Mouse (Mus musculus) midbrain, embryonic 13.5 days (tissue): ENCODE measurements at regions not wholly inside any gene's neighbourhood (a gene's known extent, or its start where the extent isn't known, plus 50 kb on each side); places are given as distances from the start of the nearest gene placed in this dataset.
"Not testable (repeated sequence)": the region's sequence is repeated elsewhere in the genome, so short reads cannot be mapped to it uniquely, and the experiment has no call there.

Experiments used
- ATAC-seq: fragments of 200-750 bp; cut with Nextera tagmentation; 2 replicates; pipeline ENCODE4 v1.8.0; 2017; ENCODE audit warnings: mild to moderate bottlenecking, moderate TSS enrichment, moderate library complexity
- H3K27ac ChIP-seq: fragments of 300-500 bp; sonication (generic); 2 replicates; pipeline ENCODE4 v1.5.1; 2015; ENCODE audit warnings: inconsistent platforms, mild to moderate bottlenecking, moderate library complexity
- H3K27me3 ChIP-seq: fragments of 300-500 bp; sonication (generic); 2 replicates; pipeline ENCODE4 v1.6.1; 2015; ENCODE audit warnings: mild to moderate bottlenecking, inconsistent platforms
- H3K36me3 ChIP-seq: fragments of 300-500 bp; sonication (generic); 2 replicates; pipeline ENCODE4 v1.6.1; 2015; ENCODE audit warnings: mild to moderate bottlenecking, inconsistent platforms
- H3K4me1 ChIP-seq: fragments of 300-500 bp; sonication (generic); replicated peaks from 2 replicates; pipeline ENCODE4 v1.6.1; 2015; ENCODE audit warnings: inconsistent platforms
- H3K4me2 ChIP-seq: fragments of 300-500 bp; sonication (generic); replicated peaks from 2 replicates; pipeline ENCODE4 v1.6.1; 2015; ENCODE audit warnings: moderate library complexity, mild to moderate bottlenecking, inconsistent platforms
- H3K4me3 ChIP-seq: fragments of 300-500 bp; sonication (generic); replicated peaks from 2 replicates; pipeline ENCODE4 v1.5.1; 2015; ENCODE audit warnings: mild to moderate bottlenecking, inconsistent platforms
- H3K9ac ChIP-seq: fragments of 300-500 bp; sonication (generic); replicated peaks from 2 replicates; pipeline ENCODE4 v1.6.1; 2015; ENCODE audit warnings: mild to moderate bottlenecking, inconsistent platforms
- H3K9me3 ChIP-seq: fragments of 300-500 bp; sonication (generic); 2 replicates; pipeline ENCODE4 v1.6.1; 2016; ENCODE audit warnings: mild to moderate bottlenecking, inconsistent platforms
- WGBS: fragments of 180-500 bp; shearing (Covaris S2); methylation state at CpG from one replicate; pipeline ENCODE4 v1.1.7; 2015; 5-methylcytosine and 5-hydroxymethylcytosine counted together

- H3K27me3 ChIP-seq = peaks cover 11% of the 10 kb centered on the region; the same call in 1 of the 2 replicates
- no peak for ATAC-seq
- no peaks in the 10 kb centered on the region for H3K9me3 ChIP-seq
- no peaks in the 10 kb centered on the region for H3K36me3 ChIP-seq
- H3K4me2 ChIP-seq = no peak overlapping the region
- H3K4me3 ChIP-seq = no peak overlapping the region
- peaks cover 7% of the 10 kb centered on the region; the same call in 1 of the 2 replicates for H3K4me1 ChIP-seq
- H3K9ac ChIP-seq = no peak overlapping the region
- WGBS = 84% methylated on average over 4 of the region's 4 CpGs
- no peak overlapping the region for H3K27ac ChIP-seq
These were observed 270.3 kb downstream of the Gadd45g start for GRCm38 (mm10) chr13:52116756-52117155.

DNA sequence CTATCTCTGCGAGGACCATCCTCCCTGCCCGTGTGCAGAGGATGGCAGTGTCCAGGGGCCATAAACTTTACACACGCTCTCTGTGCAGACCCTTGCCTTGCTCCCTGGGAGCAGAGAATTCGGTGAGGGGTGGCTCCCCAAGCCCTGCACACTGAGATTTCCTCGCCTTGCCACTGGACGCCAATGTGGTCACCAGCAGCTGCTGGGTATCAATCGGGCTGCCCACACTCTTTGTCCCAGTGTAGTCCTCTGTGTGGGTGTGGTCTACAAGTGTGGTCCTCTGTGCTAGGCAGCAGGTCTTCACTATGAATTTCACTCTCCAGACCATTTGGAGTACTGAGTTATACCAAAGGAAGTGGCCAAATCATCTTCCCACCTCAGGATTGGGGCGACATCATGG is 274.3 kb downstream of the Gadd45g start:
- H3K9ac ChIP-seq = no peak overlapping the region
- 0 out of 2 replicates have a peak, but pooled peaks cover 3% of the 10 kb centered on the region for H3K27me3 ChIP-seq
- no peak overlapping the region for H3K27ac ChIP-seq
- H3K36me3 ChIP-seq = no peaks in the 10 kb centered on the region
- H3K4me1 ChIP-seq = no peaks in the 10 kb centered on the region
- no peak for ATAC-seq
- H3K4me3 ChIP-seq = no peak overlapping the region
- H3K9me3 ChIP-seq = no peaks in the 10 kb centered on the region
- WGBS = 89% methylated on average over 8 of the region's 8 CpGs
- no peak overlapping the region for H3K4me2 ChIP-seq

DNA sequence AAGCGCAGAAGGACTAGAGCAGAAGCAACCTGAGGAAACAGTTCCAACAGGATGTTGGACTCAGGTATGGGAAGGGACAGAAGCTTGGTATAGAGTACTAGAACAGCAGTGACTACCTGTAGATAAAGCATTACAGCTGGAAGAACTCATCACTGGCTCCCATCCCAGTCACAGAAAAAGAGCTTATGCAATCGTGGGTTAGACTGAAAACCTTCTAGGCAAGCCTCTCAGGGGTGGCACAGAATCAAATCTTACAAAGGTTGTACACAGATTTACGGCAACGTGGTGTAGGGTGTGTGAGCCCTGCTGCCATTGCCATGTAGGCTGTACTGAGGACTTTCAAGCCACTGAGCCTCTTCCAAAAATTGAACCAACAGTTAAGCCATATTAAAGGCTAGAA is 278.6 kb downstream of the Gadd45g start:
- ATAC-seq = no peak
- 83% methylated on average over 4 of the region's 4 CpGs for WGBS
- no peak overlapping the region for H3K9ac ChIP-seq
- no peaks in the 10 kb centered on the region for H3K27me3 ChIP-seq
- no peaks in the 10 kb centered on the region for H3K9me3 ChIP-seq
- no peak overlapping the region for H3K27ac ChIP-seq
- no peak overlapping the region for H3K4me2 ChIP-seq
- H3K4me1 ChIP-seq = no peaks in the 10 kb centered on the region
- H3K36me3 ChIP-seq = no peaks in the 10 kb centered on the region
- H3K4me3 ChIP-seq = no peak overlapping the region

DNA sequence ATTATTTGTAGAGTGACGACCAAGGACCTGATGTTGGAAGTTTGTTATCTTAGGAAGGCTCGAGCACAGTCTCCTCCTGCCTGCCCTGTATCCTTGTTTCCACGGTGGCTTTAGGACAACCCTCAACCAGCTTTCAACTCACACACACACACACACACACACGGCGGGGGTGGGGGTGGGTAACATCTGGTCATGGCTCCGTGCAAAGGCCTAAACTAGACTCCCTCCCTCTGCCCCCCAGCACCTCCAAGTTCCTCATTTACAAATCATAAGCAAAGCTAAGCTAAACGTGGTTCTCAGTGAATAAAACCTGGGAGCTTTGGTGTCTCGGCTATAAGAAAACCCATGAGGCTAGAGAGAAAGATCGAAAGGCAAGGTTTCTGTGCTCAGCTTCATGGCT is 281.3 kb downstream of the Gadd45g start:
- H3K4me3 ChIP-seq = no peak overlapping the region
- no peaks in the 10 kb centered on the region for H3K36me3 ChIP-seq
- H3K9ac ChIP-seq = no peak overlapping the region
- H3K27ac ChIP-seq = no peak overlapping the region
- H3K9me3 ChIP-seq = peaks cover 10% of the 10 kb centered on the region; the same call in 1 of the 2 replicates
- ATAC-seq = no peak
- H3K27me3 ChIP-seq = no peaks in the 10 kb centered on the region
- WGBS = 77% methylated on average over 9 of the region's 9 CpGs
- no peak overlapping the region for H3K4me2 ChIP-seq
- H3K4me1 ChIP-seq = no peaks in the 10 kb centered on the region

- Histone ChIP-seq H3K27me3 (no peaks in the 10 kb centered on the region), H3K9me3 (peaks cover 10% of the 10 kb centered on the region; the same call in 1 of the 2 replicates), H3K4me1 (no peaks in the 10 kb centered on the region), H3K27ac (no peak overlapping the region), H3K9ac (no peak overlapping the region), H3K4me2 (no peak overlapping the region), H3K36me3 (no peaks in the 10 kb centered on the region), H3K4me3 (no peak overlapping the region)
- ATAC-seq = no peak
- 84% methylated on average over 4 of the region's 4 CpGs for WGBS
These were observed 283.0 kb downstream of the Gadd45g start for GRCm38 (mm10) chr13:52129466-52129865.

GRCm38 (mm10) chr13:52133202-52133601 is 286.7 kb downstream of the Gadd45g start:
- no peak overlapping the region for H3K4me2 ChIP-seq
- no peak for ATAC-seq
- no peak overlapping the region for H3K9ac ChIP-seq
- H3K27me3 ChIP-seq = 0 out of 2 replicates have a peak, but pooled peaks cover 4% of the 10 kb centered on the region
- H3K27ac ChIP-seq = no peak overlapping the region
- no peak overlapping the region for H3K4me3 ChIP-seq
- 37% methylated on average over 3 of the region's 3 CpGs for WGBS
- peaks cover 10% of the 10 kb centered on the region; the same call in 1 of the 2 replicates for H3K9me3 ChIP-seq
- H3K4me1 ChIP-seq = no peaks in the 10 kb centered on the region
- H3K36me3 ChIP-seq = no peaks in the 10 kb centered on the region

DNA sequence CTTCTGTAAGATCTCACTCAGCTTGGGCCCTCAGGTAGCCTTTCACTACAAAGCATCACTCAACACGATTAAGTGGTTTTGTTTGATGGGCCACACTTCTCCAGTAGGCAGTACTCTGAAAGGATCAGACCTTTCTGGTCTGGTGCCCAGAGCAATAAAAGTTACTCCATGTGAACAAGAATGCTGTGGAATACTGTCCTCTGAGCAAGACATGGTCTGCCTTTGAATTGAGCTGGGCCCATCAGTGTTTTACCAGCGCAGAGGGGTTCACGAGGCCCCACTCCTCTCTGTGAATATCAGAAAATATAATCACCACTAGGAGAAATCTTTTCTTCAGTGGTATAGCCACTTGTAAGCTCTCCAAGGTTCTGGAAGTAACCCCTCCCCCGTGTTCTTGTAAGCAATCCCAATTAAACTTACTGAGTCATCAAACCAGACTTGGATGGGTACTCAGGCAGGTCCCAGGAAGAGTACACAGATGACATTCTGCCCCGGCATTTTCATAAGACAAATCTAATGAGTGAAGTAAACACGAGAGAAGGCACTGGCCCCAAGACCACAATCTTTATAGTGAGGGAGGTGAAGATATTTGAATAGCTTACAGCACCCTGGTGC is 292.0 kb downstream of the Gadd45g start:
- no peak overlapping the region for H3K9ac ChIP-seq
- H3K4me2 ChIP-seq = no peak overlapping the region
- H3K27ac ChIP-seq = no peak overlapping the region
- no peak for ATAC-seq
- H3K4me1 ChIP-seq = peaks cover 12% of the 10 kb centered on the region
- H3K36me3 ChIP-seq = no peaks in the 10 kb centered on the region
- H3K9me3 ChIP-seq = no peaks in the 10 kb centered on the region; the same call in 1 of the 2 replicates
- 82% methylated on average over 6 of the region's 6 CpGs for WGBS
- H3K4me3 ChIP-seq = no peak overlapping the region
- H3K27me3 ChIP-seq = 0 out of 2 replicates have a peak, but pooled peaks cover 4% of the 10 kb centered on the region

- H3K27ac ChIP-seq = no peak overlapping the region
- 0 out of 2 replicates have a peak, but pooled peaks cover 4% of the 10 kb centered on the region for H3K27me3 ChIP-seq
- no peak overlapping the region for H3K9ac ChIP-seq
- no peaks in the 10 kb centered on the region; the same call in 1 of the 2 replicates for H3K9me3 ChIP-seq
- no peak overlapping the region for H3K4me3 ChIP-seq
- H3K36me3 ChIP-seq = no peaks in the 10 kb centered on the region
- ATAC-seq = no peak
- 33% methylated on average over 15 of the region's 15 CpGs for WGBS
- H3K4me2 ChIP-seq = no peak overlapping the region; the same call in 1 of the 2 replicates
- peaks cover 12% of the 10 kb centered on the region for H3K4me1 ChIP-seq
These were observed 292.8 kb downstream of the Gadd45g start for GRCm38 (mm10) chr13:52139140-52139809.

DNA sequence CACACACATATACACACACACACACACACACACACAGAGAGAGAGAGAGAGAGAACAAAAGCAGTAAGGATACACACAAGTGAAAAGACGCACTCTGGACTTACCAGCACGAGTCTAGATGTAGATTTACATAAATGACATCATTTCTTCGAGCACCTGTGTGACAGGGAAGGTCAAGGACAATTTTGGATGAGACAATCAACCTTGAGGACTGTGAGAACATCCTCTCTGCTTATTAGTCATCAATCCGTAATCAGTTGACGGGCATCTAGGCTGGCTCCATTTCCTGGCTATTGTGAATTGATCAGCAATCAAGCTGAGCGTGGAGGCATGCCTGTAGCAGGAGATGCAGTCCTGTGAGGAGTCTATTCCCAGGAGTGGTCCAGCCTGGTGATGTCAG is 293.7 kb downstream of the Gadd45g start:
- 0 out of 2 replicates have a peak, but pooled peaks cover 4% of the 10 kb centered on the region for H3K27me3 ChIP-seq
- no peak overlapping the region for H3K9ac ChIP-seq
- H3K4me3 ChIP-seq = no peak overlapping the region
- H3K4me1 ChIP-seq = peaks cover 12% of the 10 kb centered on the region
- no peaks in the 10 kb centered on the region for H3K36me3 ChIP-seq
- WGBS = 72% methylated on average over 6 of the region's 6 CpGs
- H3K4me2 ChIP-seq = no peak overlapping the region
- H3K9me3 ChIP-seq = no peaks in the 10 kb centered on the region; the same call in 1 of the 2 replicates
- H3K27ac ChIP-seq = no peak overlapping the region
- ATAC-seq = no peak

GRCm38 (mm10) chr13:52144066-52144465 is 297.6 kb downstream of the Gadd45g start:
- H3K9me3 ChIP-seq, ATAC-seq, H3K27ac ChIP-seq, H3K36me3 ChIP-seq, H3K4me2 ChIP-seq, H3K4me1 ChIP-seq, H3K27me3 ChIP-seq, H3K4me3 ChIP-seq, H3K9ac ChIP-seq: not testable (repeated sequence)
- WGBS = 88% methylated on average over 1 of the region's 1 CpGs

DNA sequence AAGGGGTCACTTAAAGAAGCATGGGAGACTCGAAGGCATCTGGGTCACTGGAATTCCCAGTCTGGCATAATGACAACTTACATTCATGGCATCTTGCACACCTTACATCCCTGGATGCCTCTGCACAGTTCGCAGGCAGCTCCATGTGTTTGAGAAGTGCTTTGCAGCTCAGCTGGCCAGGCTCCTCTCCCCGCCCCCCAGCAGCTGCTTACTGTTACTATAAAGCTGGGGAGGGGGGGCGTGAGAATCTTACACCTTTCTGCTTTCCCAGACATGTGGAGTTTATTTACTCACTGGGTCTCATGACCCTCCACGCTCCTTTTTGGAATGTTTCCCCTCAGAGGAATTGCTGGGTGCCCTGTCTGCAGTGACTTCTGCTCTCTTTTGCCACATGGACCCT is 299.4 kb downstream of the Gadd45g start:
- no peak for ATAC-seq
- Histone ChIP-seq H3K36me3 (no peaks in the 10 kb centered on the region), H3K27me3 (no peaks in the 10 kb centered on the region), H3K27ac (no peak overlapping the region), H3K4me2 (no peak overlapping the region), H3K4me3 (no peak overlapping the region), H3K4me1 (no peaks in the 10 kb centered on the region), H3K9ac (no peak overlapping the region), H3K9me3 (no peaks in the 10 kb centered on the region; the same call in 1 of the 2 replicates)
- WGBS = 87% methylated on average over 5 of the region's 5 CpGs

DNA sequence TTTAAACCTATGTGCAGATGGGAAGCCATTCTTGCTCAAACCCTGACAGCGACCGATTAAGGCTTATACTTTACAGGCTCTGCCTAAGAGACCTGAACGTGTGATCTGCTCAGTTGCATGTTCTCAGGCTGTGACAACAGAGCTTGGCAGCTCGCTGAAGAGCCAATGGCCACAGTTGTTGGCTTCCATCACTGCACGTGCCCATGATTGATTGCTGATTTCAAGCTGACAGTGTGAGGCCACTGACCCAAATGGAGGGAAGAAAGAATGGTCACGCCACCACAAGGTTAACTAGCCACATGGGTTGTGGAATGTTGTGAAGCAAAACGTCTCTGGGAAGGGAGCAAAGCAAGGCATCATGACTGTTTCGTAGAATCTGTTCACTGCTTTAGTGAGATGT is 303.8 kb downstream of the Gadd45g start:
- no peak for ATAC-seq
- H3K9me3 ChIP-seq = no peaks in the 10 kb centered on the region
- no peak overlapping the region for H3K4me2 ChIP-seq
- no peak overlapping the region for H3K27ac ChIP-seq
- H3K27me3 ChIP-seq = no peaks in the 10 kb centered on the region; the same call in 1 of the 2 replicates
- peaks cover 14% of the 10 kb centered on the region for H3K4me1 ChIP-seq
- no peaks in the 10 kb centered on the region for H3K36me3 ChIP-seq
- 91% methylated on average over 8 of the region's 8 CpGs for WGBS
- H3K4me3 ChIP-seq = no peak overlapping the region
- H3K9ac ChIP-seq = no peak overlapping the region
